Mouse (Mus musculus) layer of hippocampus, adult 9-10 months (tissue): Measurements from ENCODE around the gene Gm20905.
"Not testable (repeated sequence)": the region's sequence is repeated elsewhere in the genome, so short reads cannot be mapped to it uniquely, and the experiment has no call there.

ENCODE experiments used
- DNase-seq: peaks from one replicate; pipeline ENCODE4 v3.0.0; 2022; ENCODE audit warnings: low spot score

Gene Gm20905

DNA sequence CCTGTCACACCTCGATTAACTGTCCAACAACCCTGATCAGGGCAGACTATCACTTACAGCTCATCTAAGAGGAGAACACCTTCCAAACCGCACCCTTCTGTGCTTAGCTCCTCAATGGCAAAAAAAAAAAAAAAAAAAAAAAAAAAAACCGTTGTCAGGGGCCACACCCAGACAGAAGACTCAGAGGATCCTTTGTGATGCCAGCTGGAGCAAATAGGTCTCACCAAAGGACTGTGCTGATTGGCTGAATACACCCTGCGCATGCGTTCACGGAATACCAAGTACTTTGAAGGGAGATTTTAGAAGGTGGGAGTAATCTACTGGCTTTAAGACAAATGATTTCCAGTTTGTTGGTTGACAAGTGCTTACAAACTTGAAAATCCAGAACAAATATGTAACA is at the start of gene Gm20905:
Gene Gm20905 (minus strand): TSS at position 101 of the 400 bp plus-strand sequence.
- DNase-seq: not testable (repeated sequence)
